Mouse (Mus musculus) liver, adult 2 months (tissue): ENCODE data around the gene Cerk.

ENCODE experiments used
- CTCF ChIP-seq: fragments of 200-500 bp; IDR thresholded peaks from 2 replicates; pipeline ENCODE4 v1.5.1; 2011; ENCODE audit warnings: low read depth, low read length, control low read depth
- POLR2A ChIP-seq: fragments of 200-500 bp; IDR thresholded peaks from 2 replicates; pipeline ENCODE4 v1.6.1; 2011; ENCODE audit warnings: low read length, control low read depth; ENCODE audit not compliant: insufficient read depth; ENCODE audit errors: extremely low read depth

DNA sequence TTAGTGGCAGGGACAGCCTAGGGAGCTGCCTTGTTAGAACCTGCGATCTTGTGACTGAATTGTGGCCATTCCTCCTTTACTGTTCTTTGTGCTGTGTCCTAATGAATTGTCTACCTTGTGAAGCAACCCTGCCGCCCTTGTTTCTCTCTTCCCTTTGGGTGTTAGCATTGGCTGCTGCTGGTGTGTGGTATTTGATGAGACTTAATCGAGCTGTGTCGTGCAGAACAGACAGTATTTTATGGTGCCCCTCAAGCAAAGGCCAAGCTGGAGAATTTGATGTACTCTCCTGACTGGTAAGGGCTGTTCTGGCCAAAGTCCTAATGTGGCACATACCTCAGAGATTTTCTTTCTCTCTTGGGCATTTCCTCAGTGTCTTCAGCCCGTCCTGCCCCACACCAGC is 40.3 kb upstream of the Cerk start:
- no peak for TF ChIP-seq CTCF
- TF ChIP-seq POLR2A: no peak
